Mouse (Mus musculus) activated CD4-positive, CD25-positive, alpha-beta regulatory T cell, adult 4 months (primary cell): ENCODE data around the gene Sgtb. TPM values are rescaled to one million over a fixed set of nuclear protein-coding genes. Genes with fewer than 3 reads are reported as not detected.

Source experiments
- ATAC-seq: one replicate; pipeline ENCODE4 v1.8.0; 2017
- polyA plus RNA-seq, 2 experiments: library from polyadenylated mRNA; unstranded; fragments of 100-300 nt; shearing (Covaris generic); gene quantifications; one replicate each; pipeline ENCODE4 v1.2.1; 2017

The Sgtb gene
- polyA plus RNA-seq, result under 1 TPM; 0.15 to 0.42 TPM

DNA sequence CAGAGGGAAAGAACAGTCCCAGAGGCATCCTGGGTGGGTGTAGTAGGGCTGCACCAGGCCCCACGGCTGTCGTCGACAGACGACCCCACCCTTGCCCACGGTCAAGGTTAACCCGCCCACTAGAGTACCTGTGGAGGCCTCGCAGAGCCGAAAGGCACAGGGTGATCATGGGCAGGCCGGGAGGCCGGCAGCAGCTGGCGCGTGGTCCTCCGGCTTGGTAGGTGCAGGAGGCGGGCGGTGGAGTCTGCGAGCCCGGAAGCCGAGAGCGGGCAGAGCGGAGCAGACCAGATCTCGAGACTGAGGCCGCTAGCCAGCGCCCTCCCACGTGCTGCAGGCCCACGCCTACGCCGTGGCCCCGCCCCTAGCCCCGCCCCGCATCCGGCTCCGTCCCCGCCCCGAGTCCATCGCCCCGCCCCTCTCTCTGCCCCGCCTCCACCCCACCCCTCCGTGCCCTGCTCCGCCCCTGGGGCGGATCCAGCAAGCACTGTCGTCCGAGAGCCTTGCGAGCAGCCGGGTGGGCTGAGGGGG lies at the start of gene Sgtb, which contains the start of gene Nln:
Sgtb (plus strand) TSS at position 454 of the 528 bp plus-strand sequence.
Nln (minus strand) TSS at position 327 of the 528 bp plus-strand sequence.
- ATAC-seq, result peak; percentile 88

DNA sequence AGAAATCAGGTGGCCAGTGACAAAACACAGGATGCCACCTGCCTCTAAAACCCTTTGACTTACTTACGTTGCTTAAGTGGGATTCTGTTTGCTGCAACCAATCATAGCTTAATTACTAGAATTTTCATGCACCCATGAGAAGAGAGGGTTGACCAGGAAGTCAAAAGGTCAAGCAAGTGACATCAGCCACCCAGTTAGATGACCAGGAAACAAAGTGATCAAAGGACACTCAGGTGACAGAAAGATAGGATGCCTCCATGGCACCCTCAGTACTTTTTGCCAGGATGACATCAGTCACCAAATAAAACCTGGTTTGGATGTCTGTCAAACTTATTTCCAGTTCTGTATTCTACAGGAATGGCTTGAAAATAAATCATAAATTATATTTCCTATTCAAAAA lies 49.3 kb upstream of the Sgtb start:
- ATAC-seq, result no peak

GRCm38 (mm10) chr13:104061975-104062750 lies 47.4 kb upstream of the Sgtb start:
- no peak for ATAC-seq

DNA sequence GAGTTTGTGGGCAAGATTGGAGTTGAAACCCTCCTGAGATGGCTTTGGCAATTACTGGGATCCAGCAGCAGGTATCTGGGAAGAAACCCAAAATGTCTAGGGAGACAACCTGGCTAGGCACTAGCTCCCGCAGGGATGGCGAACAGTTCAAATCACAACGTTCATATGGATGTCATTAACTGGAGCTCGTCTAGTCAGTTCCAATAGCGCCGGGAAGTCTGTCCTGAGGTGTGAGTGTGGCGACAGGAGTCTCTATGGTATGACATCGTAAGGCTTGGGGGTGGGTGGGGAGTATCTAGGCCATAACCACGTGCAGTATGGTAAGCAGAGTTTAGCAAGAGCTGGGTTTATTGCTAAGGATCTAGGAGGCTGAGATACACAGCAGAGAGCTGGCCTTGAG lies 46.5 kb upstream of the Sgtb start:
- no peak for ATAC-seq

- ATAC-seq, result no peak
Observed at GRCm38 (mm10) chr13:104065649-104066347, 43.7 kb upstream of the Sgtb start.

DNA sequence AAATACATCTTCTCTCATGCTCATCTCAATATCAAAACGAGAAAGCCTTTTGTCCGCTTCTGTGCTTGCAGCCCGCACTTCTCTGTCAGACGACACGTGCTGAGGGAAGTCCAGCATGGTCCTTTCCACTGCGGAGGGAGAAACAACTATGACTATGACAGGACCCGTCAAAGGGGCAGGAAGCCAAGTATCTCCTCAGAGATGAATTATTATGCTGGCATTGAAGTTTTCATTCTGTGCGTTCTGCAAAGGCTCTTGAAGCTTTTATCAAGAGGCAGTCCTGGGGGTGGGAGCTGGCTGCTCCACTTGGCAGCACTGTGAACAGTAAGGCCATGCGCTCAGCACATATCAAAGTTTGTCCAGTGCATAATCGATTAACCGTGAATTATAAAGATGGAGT lies 40.3 kb upstream of the Sgtb start:
- no peak for ATAC-seq

- no peak for ATAC-seq
Observed at GRCm38 (mm10) chr13:104070703-104071102, 38.8 kb upstream of the Sgtb start.

GRCm38 (mm10) chr13:104072351-104072750 lies 37.2 kb upstream of the Sgtb start:
- no peak for ATAC-seq

- ATAC-seq, result no peak
Observed at GRCm38 (mm10) chr13:104074230-104074629, 35.3 kb upstream of the Sgtb start.

DNA sequence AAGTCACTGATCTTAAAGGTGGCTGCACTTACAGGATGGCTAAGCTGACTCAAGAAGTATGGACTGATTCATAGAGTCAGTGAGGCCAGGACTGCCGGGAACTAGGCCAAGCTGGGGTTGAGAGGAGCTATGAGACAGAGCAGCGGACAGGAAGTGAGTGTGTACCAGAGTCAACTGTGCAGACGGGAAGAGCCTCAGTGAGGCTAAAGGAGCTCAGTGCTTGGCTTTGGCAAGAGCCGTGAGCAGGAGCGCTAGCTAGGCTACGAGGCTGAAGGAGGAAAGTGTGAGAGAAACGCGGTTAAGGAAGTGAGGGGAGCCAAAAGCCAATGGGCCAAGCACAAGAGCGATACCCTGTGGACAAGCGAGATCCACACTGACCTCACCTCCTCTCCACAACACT lies 34.8 kb upstream of the Sgtb start:
- no peak for ATAC-seq

DNA sequence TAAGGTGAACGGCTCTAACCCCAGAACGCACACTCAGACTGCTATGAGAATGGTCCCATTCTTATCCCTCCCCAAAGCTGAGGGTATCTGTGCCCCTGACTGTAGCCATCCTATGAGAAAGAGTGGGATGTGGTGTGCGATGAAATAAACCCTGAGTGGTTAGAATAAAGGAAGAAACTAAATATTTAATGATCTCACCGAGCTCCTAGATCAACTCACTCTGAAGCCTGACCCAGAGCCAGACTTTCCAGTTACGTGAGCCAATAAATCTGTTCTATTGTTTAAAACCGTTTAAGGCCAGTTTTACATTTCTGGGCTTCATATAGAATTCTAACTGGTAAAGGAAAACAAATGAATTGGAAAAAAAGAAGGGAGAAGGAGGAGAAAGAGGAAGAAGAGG lies 32.5 kb upstream of the Sgtb start:
- ATAC-seq, result no peak

GRCm38 (mm10) chr13:104082504-104082903 lies 27.0 kb upstream of the Sgtb start:
- no peak for ATAC-seq

DNA sequence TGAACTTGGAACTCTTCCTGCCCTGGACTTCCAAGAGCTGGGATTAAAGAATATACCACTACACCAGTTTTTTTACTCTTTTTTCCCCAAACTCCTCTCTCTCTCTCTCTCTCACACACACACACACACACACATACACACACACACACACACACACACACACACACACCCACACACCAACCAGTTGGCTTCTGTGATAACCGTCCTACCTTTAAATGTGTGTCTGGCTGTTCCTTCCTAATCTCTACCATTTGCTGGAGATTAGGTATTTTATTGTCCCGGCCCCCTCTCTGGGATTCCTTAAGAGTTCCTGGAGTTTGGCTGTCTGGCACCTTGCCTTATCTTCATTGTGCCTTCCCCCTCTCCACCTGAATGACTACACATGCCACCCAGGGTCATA lies 24.9 kb upstream of the Sgtb start:
- no peak for ATAC-seq

DNA sequence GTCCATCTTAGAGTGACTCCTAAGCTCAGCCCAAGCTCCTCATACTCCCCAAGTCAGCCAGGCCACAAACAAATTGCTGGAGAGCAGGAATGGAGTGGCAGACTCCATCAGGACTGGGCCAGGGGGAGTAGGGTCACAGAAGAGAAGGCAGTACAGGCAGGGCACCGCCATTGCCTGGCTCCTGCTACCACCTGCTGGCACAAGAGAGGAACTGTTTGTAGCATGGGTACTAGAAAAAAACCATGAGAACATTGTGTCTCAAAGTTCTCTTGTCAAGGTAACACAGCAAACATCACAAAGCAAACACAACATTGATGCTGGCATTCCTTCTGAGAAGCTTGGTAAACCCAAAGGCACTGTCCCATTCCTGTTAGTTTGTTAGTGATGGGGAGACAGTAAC lies 20.2 kb upstream of the Sgtb start:
- peak; percentile 79 for ATAC-seq

- ATAC-seq, result peak; percentile 56
Observed at GRCm38 (mm10) chr13:104091734-104092133, 17.8 kb upstream of the Sgtb start.

DNA sequence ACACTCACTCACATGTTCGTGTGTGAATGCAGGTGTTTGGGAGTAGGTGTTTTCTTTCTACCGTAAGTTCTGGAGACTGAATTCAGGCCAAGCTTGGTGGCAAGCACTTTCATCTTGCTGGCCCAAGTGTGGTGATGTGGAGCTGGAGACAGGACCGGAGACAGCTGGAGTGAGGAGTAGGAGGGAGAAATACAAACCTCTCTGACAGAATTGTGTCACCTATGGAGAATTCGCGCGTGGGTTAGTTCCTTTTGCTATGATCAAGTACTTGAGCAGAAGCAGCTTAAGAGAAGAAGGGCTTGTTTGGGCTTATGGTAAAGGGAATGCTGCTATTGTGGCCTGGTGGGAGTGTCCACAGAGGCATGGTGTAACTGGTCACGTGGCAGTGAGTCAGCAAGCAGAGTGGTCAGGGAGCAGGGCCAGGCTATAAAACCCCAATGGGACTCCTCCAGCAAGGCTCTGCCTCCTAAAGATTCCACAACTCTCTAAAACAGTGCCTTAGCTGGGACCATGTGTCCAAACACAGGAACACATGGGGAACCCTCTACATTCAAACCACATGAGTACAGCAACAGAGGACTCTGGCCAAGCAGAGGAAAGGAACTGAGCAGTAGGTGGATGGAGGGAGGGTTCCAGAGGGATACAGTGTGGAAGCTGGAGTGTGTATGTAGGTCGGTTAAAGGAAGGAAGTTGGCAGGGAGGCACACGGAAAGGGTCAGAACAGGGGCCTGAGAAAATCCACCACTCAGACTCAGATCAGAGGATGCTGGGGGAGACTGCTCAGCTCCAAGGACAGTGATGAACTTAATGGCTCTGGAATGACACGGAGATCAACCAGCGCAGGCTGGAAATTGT lies 14.8 kb upstream of the Sgtb start:
- no peak for ATAC-seq

- ATAC-seq, result no peak
Observed at GRCm38 (mm10) chr13:104095955-104096354, 13.6 kb upstream of the Sgtb start.

DNA sequence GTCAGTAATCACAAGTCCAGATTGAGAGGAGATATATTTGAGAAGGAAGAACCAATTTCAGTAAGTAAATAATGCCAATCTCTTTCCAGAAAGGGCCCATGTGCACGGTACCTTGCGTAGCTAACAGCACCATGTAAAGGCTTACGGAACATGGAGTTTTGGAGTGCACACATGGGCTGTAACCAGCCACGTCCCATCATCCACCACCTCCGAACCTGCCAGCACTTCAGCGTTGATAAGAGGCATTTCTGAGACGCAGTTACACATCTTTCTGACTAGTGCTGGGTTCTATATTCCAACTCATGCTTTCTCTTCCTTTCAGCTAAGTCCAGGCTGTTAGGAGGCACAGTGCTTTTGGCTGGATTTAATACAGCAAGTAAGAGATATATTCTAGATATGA lies 12.4 kb upstream of the Sgtb start:
- no peak for ATAC-seq

- ATAC-seq, result no peak
Observed at GRCm38 (mm10) chr13:104100416-104100815, 9.1 kb upstream of the Sgtb start.

- no peak for ATAC-seq
Observed at GRCm38 (mm10) chr13:104101606-104102235, 7.8 kb upstream of the Sgtb start.

- peak; percentile 2 for ATAC-seq
Observed at GRCm38 (mm10) chr13:104108651-104109287, 772 bp upstream of the Sgtb start.
